Mouse (Mus musculus) forebrain, embryonic 14.5 days (tissue): ENCODE data around the gene P2ry14. TPM values are rescaled to one million over a fixed set of nuclear protein-coding genes. Genes with fewer than 3 reads are reported as not detected.

Experiments
- ATAC-seq: fragments of 200-750 bp; cut with Nextera tagmentation; 2 replicates; pipeline ENCODE4 v1.8.0; 2017; ENCODE audit warnings: mild to moderate bottlenecking, moderate library complexity
- DNase-seq: peaks from one replicate; pipeline ENCODE4 v3.0.0-alpha.2; 2015; ENCODE audit warnings: low spot score
- H3K27ac ChIP-seq: fragments of 300-500 bp; sonication (generic); 2 replicates; pipeline ENCODE4 v1.5.1; 2014; ENCODE audit warnings: low read depth, mild to moderate bottlenecking, control low read depth, low read length, moderate library complexity
- H3K27me3 ChIP-seq: fragments of 300-500 bp; sonication (generic); replicated peaks from 2 replicates; pipeline ENCODE4 v1.6.1; 2014; ENCODE audit warnings: low read length, control low read depth, mixed read lengths; ENCODE audit not compliant: control insufficient read depth, insufficient read depth
- H3K36me3 ChIP-seq: fragments of 300-500 bp; sonication (generic); 2 replicates; pipeline ENCODE4 v1.6.1; 2014; ENCODE audit warnings: low read length, control low read depth; ENCODE audit not compliant: control insufficient read depth, insufficient read depth
- H3K4me1 ChIP-seq: fragments of 300-500 bp; sonication (generic); 2 replicates; pipeline ENCODE4 v1.6.1; 2014; ENCODE audit warnings: antibody characterized with exemption, low read length, control low read depth; ENCODE audit not compliant: control insufficient read depth, insufficient read depth
- H3K4me2 ChIP-seq: fragments of 300-500 bp; sonication (generic); 2 replicates; pipeline ENCODE4 v1.6.1; 2014; ENCODE audit warnings: mild to moderate bottlenecking, control low read depth, low read length
- H3K4me3 ChIP-seq: fragments of 300-500 bp; sonication (generic); 2 replicates; pipeline ENCODE4 v1.5.1; 2014; ENCODE audit warnings: low read depth, low read length, control low read depth
- H3K9ac ChIP-seq: fragments of 300-500 bp; sonication (generic); 2 replicates; pipeline ENCODE4 v1.6.1; 2014; ENCODE audit warnings: mild to moderate bottlenecking, low read length, control low read depth, moderate library complexity
- H3K9me3 ChIP-seq: fragments of 300-500 bp; sonication (generic); replicated peaks from 2 replicates; pipeline ENCODE4 v1.6.1; 2016; ENCODE audit warnings: low read length, control low read depth, mixed read lengths; ENCODE audit not compliant: control insufficient read depth
- WGBS: fragments of 180-500 bp; shearing (Covaris S2); extraction: QIAGEN DNeasy Blood & Tissue Kit; methylation state at CpG from one replicate; pipeline ENCODE4 v1.1.7; 2014; 5-methylcytosine and 5-hydroxymethylcytosine counted together
- polyA plus RNA-seq: library from polyadenylated mRNA; unstranded; fragments of >200 nt; fragmentation: Nextera tagmentation; extraction: Ambion mirVana; gene quantifications from 2 replicates; pipeline ENCODE4 v1.2.1, GENCODE M21; 2014

The P2ry14 gene
- polyA plus RNA-seq, result 1.7 and 2.4 TPM in 2 replicates

DNA sequence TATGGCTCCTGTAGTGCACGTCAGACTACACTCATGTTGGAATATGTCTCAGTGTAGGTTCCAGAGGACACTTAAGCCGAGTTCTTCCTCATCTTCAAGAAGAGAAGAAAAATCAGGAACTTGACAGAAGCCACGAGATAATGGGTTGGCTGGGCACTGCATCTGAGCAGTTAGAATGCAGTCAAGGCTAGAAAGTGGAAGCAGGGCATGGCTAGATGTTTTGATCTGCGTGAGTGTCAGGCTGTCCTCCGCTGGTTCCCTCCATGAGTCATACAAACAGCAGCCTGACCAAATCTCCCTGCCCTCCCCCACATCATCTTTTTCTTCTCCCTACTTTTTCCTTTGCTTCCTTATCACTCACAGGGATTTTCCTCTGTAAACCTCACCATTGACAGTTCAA lies at the start of gene P2ry14:
P2ry14 (minus strand) TSS at position 195 of the 400 bp plus-strand sequence.
- Histone ChIP-seq H3K27me3 (no peaks in the 10 kb centered on the region), H3K4me1 (no peaks in the 10 kb centered on the region), H3K4me3 (no peak within 1 kb of the TSS)

DNA sequence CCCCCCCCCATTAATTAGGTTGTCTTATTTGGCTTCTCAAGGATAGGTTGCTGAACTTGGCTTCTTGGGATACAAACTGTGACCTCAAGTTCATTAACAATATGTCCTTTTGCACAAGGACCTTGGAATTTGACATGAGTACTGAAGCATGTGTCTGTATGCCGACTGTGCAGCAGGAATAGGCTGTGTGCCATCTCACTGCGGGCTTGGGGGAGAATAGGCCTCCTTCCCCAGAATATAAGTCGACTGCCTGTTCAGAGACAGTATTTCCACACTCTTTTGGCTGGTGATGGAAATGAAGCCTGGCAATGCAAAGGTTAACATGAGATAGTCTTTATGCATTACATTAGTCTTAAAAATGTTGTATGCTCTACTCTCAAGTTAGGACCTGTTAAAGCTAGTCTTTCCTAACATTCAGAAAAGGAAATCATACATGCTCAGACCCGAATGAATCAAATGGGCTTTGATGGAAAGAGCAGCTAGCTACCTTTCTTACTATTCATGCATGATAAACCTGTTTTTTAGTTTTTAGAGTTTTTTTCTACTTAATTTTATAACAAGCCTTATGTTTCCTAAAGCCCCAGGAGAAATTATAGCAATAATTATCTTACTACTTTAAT lies 44.0 kb upstream of the P2ry14 start:
- 75% methylated on average over 4 of the region's 4 CpGs for WGBS

More for the DNA sequence above, at the start of gene P2ry14:
- Histone ChIP-seq H3K27ac (no peak within 1 kb of the TSS), H3K9ac (no peak within 1 kb of the TSS), H3K36me3 (no peaks in the 10 kb centered on the region), H3K4me2 (no peak within 1 kb of the TSS), H3K9me3 (no peaks in the 10 kb centered on the region)
- ATAC-seq (no peak), DNase-seq (no peak)
- WGBS, result 90% methylated on average over 5 of the region's 5 CpGs

DNA sequence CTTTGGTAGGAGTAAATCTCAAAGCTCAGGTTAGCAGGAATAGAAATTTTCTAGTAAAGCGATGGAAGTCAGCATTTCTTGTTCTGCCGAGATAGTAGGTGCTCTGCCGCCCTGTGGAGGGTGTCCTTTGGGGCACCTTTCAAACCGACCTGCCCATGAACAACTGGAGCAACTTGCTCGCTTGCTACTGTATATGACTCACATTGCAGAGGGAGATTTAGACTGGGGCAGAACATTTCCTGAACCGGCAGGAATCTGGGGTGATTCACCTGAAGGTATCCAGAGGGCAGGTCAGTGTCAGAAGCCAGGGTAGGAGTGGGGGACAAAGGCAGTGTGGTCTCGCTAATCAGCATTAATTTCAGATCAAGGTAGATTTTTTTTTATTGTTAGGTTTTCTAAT lies 41.5 kb upstream of the P2ry14 start, which contains the start of gene Gpr87:
Gpr87 (minus strand) TSS at position 167 of the 400 bp plus-strand sequence.
- Histone ChIP-seq H3K4me2 (no peak within 1 kb of the TSS), H3K9me3 (no peaks in the 10 kb centered on the region), H3K4me1 (no peaks in the 10 kb centered on the region), H3K4me3 (no peak within 1 kb of the TSS), H3K27me3 (no peaks in the 10 kb centered on the region), H3K27ac (no peak within 1 kb of the TSS), H3K9ac (no peak within 1 kb of the TSS), H3K36me3 (no peaks in the 10 kb centered on the region)
- no peak for ATAC-seq
- no peak for DNase-seq
- 93% methylated on average over 7 of the region's 7 CpGs for WGBS

More for the DNA sequence above, 44.0 kb upstream of the P2ry14 start:
- Histone ChIP-seq H3K4me1 (no peaks in the 10 kb centered on the region), H3K4me2 (no peak overlapping the region), H3K27ac (no peak overlapping the region), H3K9me3 (no peaks in the 10 kb centered on the region), H3K4me3 (no peak overlapping the region), H3K27me3 (no peaks in the 10 kb centered on the region), H3K36me3 (no peaks in the 10 kb centered on the region), H3K9ac (no peak overlapping the region)
- ATAC-seq (no peak), DNase-seq (no peak)

DNA sequence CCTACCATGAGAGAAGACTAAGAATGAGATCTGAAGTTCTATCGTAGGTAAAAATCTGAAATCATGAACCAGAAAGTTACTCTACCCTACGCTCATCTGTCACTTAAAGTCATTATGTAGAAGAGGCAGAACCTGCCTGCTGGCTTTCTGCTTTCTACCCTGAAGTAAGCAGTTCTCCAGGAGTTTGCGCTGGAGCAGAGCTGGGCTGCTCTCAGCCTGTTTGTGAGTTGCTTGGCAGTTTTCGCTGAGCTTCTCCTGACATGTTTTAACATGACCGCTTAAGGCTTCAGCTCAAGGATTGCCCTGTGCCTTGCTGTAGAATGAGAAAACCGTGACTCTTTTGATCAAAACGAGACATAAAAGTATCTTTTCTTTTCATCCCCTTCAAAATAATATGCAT lies 40.7 kb upstream of the P2ry14 start:
- H3K27ac ChIP-seq, result no peak overlapping the region
- H3K4me3 ChIP-seq, result no peak overlapping the region
- no peaks in the 10 kb centered on the region for H3K27me3 ChIP-seq
- no peaks in the 10 kb centered on the region for H3K36me3 ChIP-seq
- no peaks in the 10 kb centered on the region for H3K9me3 ChIP-seq
- no peaks in the 10 kb centered on the region for H3K4me1 ChIP-seq
- H3K4me2 ChIP-seq, result no peak overlapping the region
- WGBS, result 91% methylated on average over 7 of the region's 7 CpGs
- no peak for DNase-seq
- no peak for ATAC-seq
- no peak overlapping the region for H3K9ac ChIP-seq

DNA sequence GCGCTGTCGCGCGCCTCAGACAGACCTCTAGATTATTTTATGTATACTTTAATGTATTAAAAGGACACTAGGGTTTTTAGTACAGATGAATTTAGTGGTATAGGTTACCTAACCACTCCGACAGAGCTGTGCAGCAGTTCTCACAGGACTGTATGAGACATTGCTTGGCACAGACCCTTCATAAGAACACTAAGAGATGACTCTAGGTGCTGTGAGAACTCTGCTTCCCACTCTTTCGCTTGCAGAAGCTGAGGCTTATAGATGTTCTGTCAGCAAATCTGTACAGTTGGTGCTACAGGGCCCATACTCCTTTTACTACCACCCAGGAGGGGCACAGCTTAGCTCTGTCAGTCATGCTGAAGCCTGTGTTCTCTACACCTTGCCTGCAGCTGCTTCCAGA lies 38.3 kb upstream of the P2ry14 start:
- Histone ChIP-seq H3K9me3 (no peaks in the 10 kb centered on the region), H3K9ac (no peak overlapping the region), H3K36me3 (no peaks in the 10 kb centered on the region), H3K4me3 (no peak overlapping the region), H3K27me3 (no peaks in the 10 kb centered on the region), H3K4me1 (no peaks in the 10 kb centered on the region), H3K27ac (no peak overlapping the region), H3K4me2 (no peak overlapping the region)
- DNase-seq (no peak), ATAC-seq (no peak)
- 99% methylated on average over 6 of the region's 6 CpGs for WGBS

DNA sequence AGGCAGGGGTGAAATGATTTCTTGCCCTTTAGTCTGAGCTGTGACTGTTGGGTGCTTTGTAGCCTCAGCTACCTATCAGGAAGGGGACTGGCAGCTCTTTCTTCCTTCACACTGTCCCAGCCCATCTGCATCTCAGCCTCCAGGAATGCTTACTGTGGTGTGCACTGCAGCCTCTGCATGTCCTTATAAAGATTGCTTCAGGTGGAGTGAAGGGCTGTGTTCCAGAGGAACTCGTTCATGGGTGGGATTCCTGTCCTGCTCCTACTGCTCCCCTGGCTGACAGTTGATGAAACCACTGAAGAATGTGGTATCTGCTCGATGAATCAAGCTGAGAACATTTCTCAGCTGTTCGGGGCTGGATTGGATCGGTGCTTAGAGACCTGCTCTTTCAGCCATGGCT lies 33.9 kb upstream of the P2ry14 start:
- H3K4me2 ChIP-seq, result no peak overlapping the region
- H3K9me3 ChIP-seq, result no peaks in the 10 kb centered on the region
- no peak overlapping the region for H3K4me3 ChIP-seq
- H3K9ac ChIP-seq, result no peak overlapping the region
- 93% methylated on average over 4 of the region's 4 CpGs for WGBS
- no peak for ATAC-seq
- no peak for DNase-seq
- no peak overlapping the region for H3K27ac ChIP-seq
- H3K27me3 ChIP-seq, result no peaks in the 10 kb centered on the region
- no peaks in the 10 kb centered on the region for H3K4me1 ChIP-seq
- H3K36me3 ChIP-seq, result no peaks in the 10 kb centered on the region

DNA sequence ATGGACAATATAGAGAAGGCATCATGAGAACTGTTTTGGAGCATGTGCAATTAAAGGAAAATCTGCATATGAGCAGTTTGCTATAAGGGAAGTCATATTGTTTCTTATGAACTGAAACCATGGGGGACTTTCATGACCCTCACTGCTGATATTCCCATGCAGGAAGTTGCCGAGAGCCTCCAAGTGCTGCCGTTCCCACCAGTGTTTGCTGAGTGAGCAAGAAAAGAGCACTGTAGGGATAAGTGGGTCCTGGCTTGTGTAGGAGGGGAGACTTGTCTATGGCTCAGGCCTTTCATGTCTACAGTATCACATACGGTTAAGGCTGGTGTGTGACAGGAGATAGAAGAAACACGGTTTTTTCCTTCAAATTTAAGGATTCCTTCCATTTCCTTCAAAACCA lies 32.2 kb upstream of the P2ry14 start:
- WGBS, result 94% methylated on average over 4 of the region's 4 CpGs
- no peak overlapping the region for H3K4me3 ChIP-seq
- no peak for DNase-seq
- H3K9ac ChIP-seq, result no peak overlapping the region
- no peak overlapping the region for H3K4me2 ChIP-seq
- no peaks in the 10 kb centered on the region for H3K4me1 ChIP-seq
- H3K27ac ChIP-seq, result no peak overlapping the region
- ATAC-seq, result no peak
- no peaks in the 10 kb centered on the region for H3K9me3 ChIP-seq
- H3K36me3 ChIP-seq, result no peaks in the 10 kb centered on the region
- no peaks in the 10 kb centered on the region for H3K27me3 ChIP-seq

DNA sequence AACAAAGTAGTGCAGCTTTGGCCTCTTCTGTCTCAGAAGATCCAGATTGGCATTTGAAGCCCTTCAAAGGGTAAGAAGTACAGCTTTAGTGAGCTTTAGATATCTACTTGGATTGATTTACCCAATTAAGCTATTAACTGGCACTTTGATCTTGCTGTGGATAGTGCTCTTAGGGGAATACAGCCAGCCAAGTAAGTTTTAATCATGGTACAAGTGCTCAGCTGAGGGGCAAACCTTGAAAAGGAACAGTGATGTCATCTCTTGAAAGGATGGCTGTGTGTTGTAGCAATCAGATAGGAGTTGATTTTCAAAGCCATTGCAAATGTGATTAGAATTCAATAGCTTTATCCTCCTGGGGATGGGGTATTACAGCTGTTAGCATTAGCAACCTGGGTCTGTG lies 28.7 kb upstream of the P2ry14 start:
- Histone ChIP-seq H3K4me3 (no peak overlapping the region), H3K4me1 (no peaks in the 10 kb centered on the region), H3K36me3 (no peaks in the 10 kb centered on the region), H3K9me3 (no peaks in the 10 kb centered on the region), H3K27me3 (no peaks in the 10 kb centered on the region), H3K9ac (no peak overlapping the region), H3K27ac (no peak overlapping the region), H3K4me2 (no peak overlapping the region)
- ATAC-seq, result no peak
- peak; percentile 11 for DNase-seq

DNA sequence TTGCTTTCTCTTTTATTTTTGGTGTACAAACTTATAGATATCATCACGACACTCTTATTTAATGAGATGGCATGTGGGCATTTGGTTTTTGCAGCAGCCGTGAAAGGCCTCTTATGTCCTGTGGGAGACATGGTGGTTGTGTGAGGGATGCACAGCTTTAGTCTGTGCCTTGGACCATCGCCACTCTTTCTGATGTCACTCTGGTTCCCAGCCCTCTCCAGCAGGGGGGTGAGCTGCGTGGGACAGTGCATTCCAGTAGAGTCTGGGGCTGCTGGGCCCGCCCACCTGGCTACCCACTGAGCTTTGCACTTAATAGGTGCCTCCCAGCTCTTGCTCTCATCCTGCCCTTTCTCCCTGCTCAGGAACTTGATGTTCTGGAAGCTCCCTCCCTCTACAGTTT lies 27.7 kb upstream of the P2ry14 start:
- DNase-seq, result no peak
- Histone ChIP-seq H3K4me3 (no peak overlapping the region), H3K9me3 (no peaks in the 10 kb centered on the region), H3K4me2 (no peak overlapping the region), H3K27me3 (no peaks in the 10 kb centered on the region), H3K9ac (no peak overlapping the region), H3K27ac (no peak overlapping the region), H3K36me3 (no peaks in the 10 kb centered on the region), H3K4me1 (no peaks in the 10 kb centered on the region)
- WGBS, result 56% methylated on average over 5 of the region's 5 CpGs
- no peak for ATAC-seq
